Mouse (Mus musculus): ENCODE results near the gene Ppm1f. TPM values are rescaled to one million over a fixed set of nuclear protein-coding genes. Genes with fewer than 3 reads are reported as not detected.

Gene Ppm1f
- polyA plus RNA-seq, 1 experiment from 2014 or later, result 27.8 TPM

- Histone ChIP-seq H3K4me3 (replicated peaks) (peak overlapping the region; percentile 77), H3K36me3 (peaks cover 4% of the 10 kb centered on the region), H3K27ac (replicated peaks) (peak overlapping the region; percentile 96), H3K9ac (peak overlapping the region; percentile 91), H3K4me1 (peaks cover 10% of the 10 kb centered on the region), H3K27me3 (no peaks in the 10 kb centered on the region), H3K9me3 (replicated peaks) (no peaks in the 10 kb centered on the region), H3K4me2 (replicated peaks) (peak overlapping the region; percentile 62)
- 34% methylated on average over 7 of the region's 7 CpGs for WGBS
- ATAC-seq (ENCODE audit: insufficient number of reproducible peaks, low FRiP score, low TSS enrichment, low read depth), result no peak
Observed at GRCm38 (mm10) chr16:16870241-16870616, 26.0 kb upstream of the Ppm1f start.

GRCm38 (mm10) chr16:16870617-16871331, 25.5 kb upstream of the Ppm1f start, which contains the start of the genes Top3b and Vpreb1:
Gene Top3b (plus strand): TSS chr16:16870736.
Gene Vpreb1 (minus strand): TSS chr16:16870843.
- Histone ChIP-seq H3K36me3 (peaks cover 7% of the 10 kb centered on the region), H3K9me3 (replicated peaks) (no peaks in the 10 kb centered on the region), H3K4me1 (peaks cover 10% of the 10 kb centered on the region), H3K4me3 (replicated peaks) (peak within 1 kb of the TSS; percentile 77), H3K27ac (replicated peaks) (peak within 1 kb of the TSS; percentile 96), H3K4me2 (replicated peaks) (peak within 1 kb of the TSS; percentile 62), H3K9ac (peak within 1 kb of the TSS; percentile 91), H3K27me3 (no peaks in the 10 kb centered on the region)
- peak; percentile 94 for ATAC-seq (ENCODE audit: insufficient number of reproducible peaks, low FRiP score, low TSS enrichment, low read depth)
- under 1% methylated on average over 49 of the region's 49 CpGs for WGBS

DNA sequence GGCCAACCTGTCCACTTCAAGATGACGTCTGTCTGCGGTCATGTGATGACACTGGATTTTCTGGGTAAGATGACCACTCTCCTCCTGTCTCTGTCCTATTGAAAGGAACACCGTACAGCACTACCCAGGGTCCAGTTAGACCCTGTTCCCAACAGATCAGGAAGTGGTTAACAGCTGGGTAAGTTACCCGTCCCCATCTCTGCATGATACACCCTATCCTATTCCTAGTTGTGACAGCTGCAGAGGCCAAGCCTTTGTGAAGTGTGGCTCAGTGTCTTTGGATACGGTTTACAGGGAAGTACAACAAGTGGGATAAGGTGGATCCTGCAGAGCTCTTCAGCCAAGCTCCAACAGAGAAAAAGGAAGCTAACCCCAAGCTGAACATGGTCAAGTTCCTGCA, 17.2 kb upstream of the Ppm1f start:
- whole genome bisulfite sequencing, result 85% methylated on average over 5 of the region's 5 CpGs
- H3K4me3 ChIP-seq (replicated peaks), result no peak overlapping the region
- no peak overlapping the region for H3K27ac ChIP-seq (replicated peaks)
- H3K4me1 ChIP-seq, result no peaks in the 10 kb centered on the region
- no peaks in the 10 kb centered on the region for H3K9me3 ChIP-seq (replicated peaks)
- H3K4me2 ChIP-seq (replicated peaks), result no peak overlapping the region
- no peak for ATAC-seq (ENCODE audit: insufficient number of reproducible peaks, low FRiP score, low TSS enrichment, low read depth)
- peaks cover 85% of the 10 kb centered on the region for H3K36me3 ChIP-seq
- no peak overlapping the region for H3K9ac ChIP-seq
- no peaks in the 10 kb centered on the region for H3K27me3 ChIP-seq

- Histone ChIP-seq H3K27ac (replicated peaks) (no peak overlapping the region), H3K4me3 (replicated peaks) (no peak overlapping the region), H3K4me2 (replicated peaks) (no peak overlapping the region), H3K36me3 (peaks cover 98% of the 10 kb centered on the region), H3K27me3 (no peaks in the 10 kb centered on the region), H3K9ac (no peak overlapping the region), H3K9me3 (replicated peaks) (no peaks in the 10 kb centered on the region), H3K4me1 (no peaks in the 10 kb centered on the region)
- no peak for ATAC-seq (ENCODE audit: insufficient number of reproducible peaks, low FRiP score, low TSS enrichment, low read depth)
- 93% methylated on average over 1 of the region's 1 CpGs for WGBS
Observed at GRCm38 (mm10) chr16:16888341-16888740, 7.9 kb upstream of the Ppm1f start.

- Histone ChIP-seq H3K27me3 (no peaks in the 10 kb centered on the region), H3K36me3 (peaks cover 66% of the 10 kb centered on the region), H3K4me3 (replicated peaks) (no peak overlapping the region), H3K4me1 (peaks cover 12% of the 10 kb centered on the region), H3K9ac (no peak overlapping the region), H3K4me2 (replicated peaks) (no peak overlapping the region), H3K9me3 (replicated peaks) (no peaks in the 10 kb centered on the region), H3K27ac (replicated peaks) (no peak overlapping the region)
- ATAC-seq (ENCODE audit: insufficient number of reproducible peaks, low FRiP score, low TSS enrichment, low read depth), result no peak
- WGBS, result 93% methylated on average over 7 of the region's 7 CpGs
Observed at GRCm38 (mm10) chr16:16892366-16892765, 3.9 kb upstream of the Ppm1f start.

- H3K9ac ChIP-seq, result no peak overlapping the region; the same call in 1 of the 2 replicates
- H3K27ac ChIP-seq (replicated peaks), result 0 out of 2 replicates have a peak overlapping the region, but pooled peaks have one; percentile 17
- peaks cover 33% of the 10 kb centered on the region for H3K36me3 ChIP-seq
- H3K4me2 ChIP-seq (replicated peaks), result peak overlapping the region; percentile 74; the same call in 1 of the 2 replicates
- peak overlapping the region; percentile 68 for H3K4me3 ChIP-seq (replicated peaks)
- no peaks in the 10 kb centered on the region for H3K9me3 ChIP-seq (replicated peaks)
- WGBS, result 10% methylated on average over 4 of the region's 4 CpGs
- ATAC-seq (ENCODE audit: insufficient number of reproducible peaks, low FRiP score, low TSS enrichment, low read depth), result peak; percentile 63
- no peaks in the 10 kb centered on the region for H3K27me3 ChIP-seq
- H3K4me1 ChIP-seq, result peaks cover 16% of the 10 kb centered on the region
Observed at GRCm38 (mm10) chr16:16896015-16896381, 271 bp upstream of the Ppm1f start.

- ATAC-seq (ENCODE audit: insufficient number of reproducible peaks, low FRiP score, low TSS enrichment, low read depth), result no peak
- H3K4me2 ChIP-seq (replicated peaks), result peak overlapping the region; percentile 74
- no peaks in the 10 kb centered on the region for H3K27me3 ChIP-seq
- peak overlapping the region; percentile 55; the same call in 1 of the 2 replicates for H3K27ac ChIP-seq (replicated peaks)
- peaks cover 16% of the 10 kb centered on the region for H3K4me1 ChIP-seq
- peak overlapping the region; percentile 68 for H3K4me3 ChIP-seq (replicated peaks)
- H3K36me3 ChIP-seq, result peaks cover 22% of the 10 kb centered on the region
- no peaks in the 10 kb centered on the region for H3K9me3 ChIP-seq (replicated peaks)
- 23% methylated on average over 10 of the region's 10 CpGs for WGBS
- peak overlapping the region; percentile 65 for H3K9ac ChIP-seq
Observed at GRCm38 (mm10) chr16:16897056-16897584, 851 bp downstream of the Ppm1f start.

DNA sequence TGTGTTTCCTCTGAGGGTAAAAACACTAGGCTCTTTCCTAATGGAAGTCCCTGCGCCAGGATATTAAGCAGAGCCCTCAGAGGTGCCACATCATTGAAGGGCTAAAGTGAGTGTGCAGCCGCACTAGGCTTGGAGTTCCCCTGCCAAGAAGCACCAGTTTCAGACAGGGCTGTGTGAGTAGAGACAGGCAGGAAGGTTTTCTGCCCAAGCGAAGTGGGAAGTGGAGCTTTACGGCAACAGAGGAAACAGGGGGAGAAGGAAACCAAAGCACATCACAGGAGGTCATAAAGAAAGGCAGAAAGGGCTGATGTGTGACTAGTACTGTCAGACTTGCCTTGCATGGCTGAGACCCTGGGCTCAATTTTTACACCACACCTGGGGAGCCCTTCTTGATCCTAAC, 6.1 kb downstream of the Ppm1f start:
- WGBS, result 84% methylated on average over 4 of the region's 4 CpGs
- peaks cover 38% of the 10 kb centered on the region for H3K36me3 ChIP-seq

DNA sequence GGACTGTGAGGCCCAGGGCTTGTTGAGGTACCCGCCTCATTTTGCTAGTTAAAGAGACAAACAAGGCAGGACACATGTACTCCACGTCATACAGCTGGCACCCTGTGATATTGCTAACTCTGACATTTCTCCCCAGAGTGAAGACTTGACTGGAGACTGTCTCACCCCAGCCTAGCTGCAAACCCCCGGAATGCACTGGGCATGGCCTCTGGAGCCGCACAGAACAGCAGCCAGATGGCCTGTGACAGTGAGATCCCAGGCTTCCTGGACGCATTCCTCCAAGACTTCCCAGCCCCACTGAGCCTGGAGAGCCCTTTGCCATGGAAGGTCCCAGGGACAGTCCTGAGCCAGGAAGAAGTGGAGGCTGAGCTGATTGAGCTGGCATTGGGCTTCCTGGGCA, 6.9 kb downstream of the Ppm1f start:
- Histone ChIP-seq H3K4me3 (replicated peaks) (no peak overlapping the region), H3K27ac (replicated peaks) (no peak overlapping the region), H3K4me2 (replicated peaks) (no peak overlapping the region), H3K9me3 (replicated peaks) (no peaks in the 10 kb centered on the region), H3K36me3 (peaks cover 43% of the 10 kb centered on the region), H3K4me1 (no peaks in the 10 kb centered on the region), H3K9ac (no peak overlapping the region), H3K27me3 (no peaks in the 10 kb centered on the region)
- no peak for ATAC-seq (ENCODE audit: insufficient number of reproducible peaks, low FRiP score, low TSS enrichment, low read depth)
- WGBS, result 86% methylated on average over 5 of the region's 5 CpGs

More for the DNA sequence above, 6.1 kb downstream of the Ppm1f start:
- H3K27ac ChIP-seq (replicated peaks), result no peak overlapping the region
- no peak overlapping the region for H3K4me3 ChIP-seq (replicated peaks)
- H3K27me3 ChIP-seq, result no peaks in the 10 kb centered on the region
- peaks cover 4% of the 10 kb centered on the region; the same call in 1 of the 2 replicates for H3K4me1 ChIP-seq
- H3K9ac ChIP-seq, result no peak overlapping the region
- ATAC-seq (ENCODE audit: insufficient number of reproducible peaks, low FRiP score, low TSS enrichment, low read depth), result no peak
- no peaks in the 10 kb centered on the region for H3K9me3 ChIP-seq (replicated peaks)
- no peak overlapping the region for H3K4me2 ChIP-seq (replicated peaks)

GRCm38 (mm10) chr16:16907799-16908198, 11.5 kb downstream of the Ppm1f start:
- ATAC-seq (ENCODE audit: insufficient number of reproducible peaks, low FRiP score, low TSS enrichment, low read depth), result no peak
- H3K4me3 ChIP-seq (replicated peaks), result no peak overlapping the region
- H3K36me3 ChIP-seq, result peaks cover 68% of the 10 kb centered on the region
- no peaks in the 10 kb centered on the region for H3K9me3 ChIP-seq (replicated peaks)
- H3K27ac ChIP-seq (replicated peaks), result no peak overlapping the region
- H3K27me3 ChIP-seq, result no peaks in the 10 kb centered on the region
- H3K4me1 ChIP-seq, result 0 out of 2 replicates have a peak, but pooled peaks cover 10% of the 10 kb centered on the region
- WGBS, result 71% methylated on average over 6 of the region's 6 CpGs
- H3K4me2 ChIP-seq (replicated peaks), result no peak overlapping the region
- no peak overlapping the region for H3K9ac ChIP-seq

- WGBS, result 33% methylated on average over 13 of the region's 13 CpGs
- Histone ChIP-seq H3K36me3 (peaks cover 63% of the 10 kb centered on the region), H3K9me3 (replicated peaks) (no peaks in the 10 kb centered on the region), H3K4me3 (replicated peaks) (no peak overlapping the region), H3K27ac (replicated peaks) (peak overlapping the region; percentile 76), H3K27me3 (no peaks in the 10 kb centered on the region), H3K4me1 (0 out of 2 replicates have a peak, but pooled peaks cover 10% of the 10 kb centered on the region), H3K9ac (no peak overlapping the region), H3K4me2 (replicated peaks) (no peak overlapping the region)
- peak; percentile 83 for ATAC-seq (ENCODE audit: insufficient number of reproducible peaks, low FRiP score, low TSS enrichment, low read depth)
Observed at GRCm38 (mm10) chr16:16911641-16912597, 15.7 kb downstream of the Ppm1f start.

Measured in embryonic facial prominence, embryonic 15.5 days (tissue).